Mouse (Mus musculus): ENCODE data around the gene Ly6g6e.

DNA sequence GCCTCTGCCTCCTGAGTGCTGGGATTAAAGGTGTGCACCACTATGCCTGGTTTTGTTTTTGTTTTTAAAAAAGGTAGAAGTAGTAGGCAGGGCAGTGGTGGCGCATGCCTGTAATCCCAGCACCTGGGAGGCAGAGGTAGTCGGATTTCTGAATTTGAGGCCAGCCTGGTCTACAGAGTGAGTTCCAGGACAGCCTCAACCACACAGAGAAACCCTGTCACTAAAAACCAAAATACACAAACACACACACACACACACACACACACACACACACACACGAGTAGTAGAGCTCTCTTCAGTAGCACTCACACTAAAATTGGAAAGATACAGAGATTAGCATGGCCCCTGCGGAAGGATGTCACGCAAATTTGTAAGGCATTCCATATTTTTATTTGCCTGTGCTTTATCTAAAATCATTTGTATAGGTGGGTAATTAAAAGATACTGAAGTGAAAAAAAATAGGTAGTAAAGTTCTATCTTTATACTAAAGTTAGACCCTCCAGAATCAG is 27.7 kb upstream of the Ly6g6e start:
- no peak for TF ChIP-seq CTCF (IDR thresholded peaks at IDR 0.05; ENCODE audit: borderline replicate concordance, extremely low read depth, insufficient read depth, insufficient read length)
- no peak for TF ChIP-seq POLR2A (IDR thresholded peaks at IDR 0.05; ENCODE audit: borderline replicate concordance, extremely low read depth, insufficient read depth, insufficient read length, poor library complexity, severe bottlenecking)

Measured in brain, embryonic 14.5 days (tissue).